Mouse (Mus musculus): ENCODE measurements around the gene Tom1.

Gene Tom1

DNA sequence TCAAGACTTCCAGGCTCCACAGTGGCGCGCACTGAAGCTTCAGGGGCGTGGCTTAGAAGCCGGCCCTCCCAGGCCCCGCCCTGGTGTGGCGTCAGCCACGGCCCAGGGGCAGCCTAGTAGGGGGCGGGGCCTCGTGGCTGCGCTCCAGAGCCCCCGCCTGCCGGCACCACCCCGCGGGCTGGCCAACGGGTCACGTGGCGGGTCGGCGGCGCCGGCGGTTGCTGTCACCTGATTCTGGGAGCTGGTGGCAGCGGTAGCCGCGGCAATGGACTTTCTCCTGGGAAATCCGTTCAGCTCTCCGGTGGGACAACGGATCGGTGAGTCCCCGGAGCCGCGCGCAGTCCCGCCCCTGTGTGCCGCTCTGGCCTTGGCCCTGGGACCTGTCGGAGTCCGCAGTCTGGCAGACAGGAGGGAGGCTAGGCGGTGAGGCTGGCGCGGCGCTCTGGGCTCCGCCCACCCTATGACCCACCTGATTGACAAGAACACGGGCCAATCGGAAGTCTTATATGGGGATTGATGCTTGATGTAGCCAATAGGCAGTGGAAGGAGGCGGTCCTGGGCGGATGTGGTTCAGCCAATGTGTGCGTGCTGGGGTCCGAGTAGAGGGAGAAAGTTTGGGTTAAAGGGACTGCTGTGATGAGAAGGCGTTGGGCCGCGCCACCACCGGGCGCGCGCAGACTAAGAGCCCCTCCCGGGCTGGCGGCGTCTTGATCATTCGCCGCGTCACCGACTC is at the start of gene Tom1:
Tom1 (plus strand) TSS at position 195 of the 733 bp plus-strand sequence.
- DNase-seq (ENCODE audit: low spot score): peak; percentile 100

- DNase-seq (ENCODE audit: low spot score): no peak
Observed at GRCm38 (mm10) chr8:74987436-74987835, 46.1 kb upstream of the Tom1 start.

DNA sequence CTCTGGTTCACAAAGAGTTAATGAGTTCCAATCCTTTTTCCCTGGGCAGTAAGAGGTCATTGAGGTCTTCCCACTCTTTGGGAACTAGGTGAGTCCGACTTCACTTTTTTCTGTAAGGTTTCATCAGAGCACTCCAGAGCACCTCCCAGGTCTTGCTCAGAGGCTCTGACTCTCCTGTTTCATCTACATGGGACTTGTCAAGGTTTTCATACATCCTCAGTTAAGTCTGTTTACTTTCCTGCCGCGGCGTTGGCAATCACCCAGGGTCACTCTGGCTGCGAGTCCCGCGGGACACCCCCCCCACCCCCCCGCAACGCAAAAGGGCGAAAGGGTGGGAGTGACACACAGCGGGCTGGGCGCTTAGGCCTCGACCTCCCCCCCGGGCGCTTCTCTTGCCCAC is 43.5 kb upstream of the Tom1 start:
- DNase-seq (ENCODE audit: low spot score): no peak

- DNase-seq (ENCODE audit: low spot score): no peak
Observed at GRCm38 (mm10) chr8:74993081-74993474, 40.4 kb upstream of the Tom1 start, which contains the start of gene Hmgxb4. TSS of gene Hmgxb4 (plus strand) at chr8:74993356.

DNA sequence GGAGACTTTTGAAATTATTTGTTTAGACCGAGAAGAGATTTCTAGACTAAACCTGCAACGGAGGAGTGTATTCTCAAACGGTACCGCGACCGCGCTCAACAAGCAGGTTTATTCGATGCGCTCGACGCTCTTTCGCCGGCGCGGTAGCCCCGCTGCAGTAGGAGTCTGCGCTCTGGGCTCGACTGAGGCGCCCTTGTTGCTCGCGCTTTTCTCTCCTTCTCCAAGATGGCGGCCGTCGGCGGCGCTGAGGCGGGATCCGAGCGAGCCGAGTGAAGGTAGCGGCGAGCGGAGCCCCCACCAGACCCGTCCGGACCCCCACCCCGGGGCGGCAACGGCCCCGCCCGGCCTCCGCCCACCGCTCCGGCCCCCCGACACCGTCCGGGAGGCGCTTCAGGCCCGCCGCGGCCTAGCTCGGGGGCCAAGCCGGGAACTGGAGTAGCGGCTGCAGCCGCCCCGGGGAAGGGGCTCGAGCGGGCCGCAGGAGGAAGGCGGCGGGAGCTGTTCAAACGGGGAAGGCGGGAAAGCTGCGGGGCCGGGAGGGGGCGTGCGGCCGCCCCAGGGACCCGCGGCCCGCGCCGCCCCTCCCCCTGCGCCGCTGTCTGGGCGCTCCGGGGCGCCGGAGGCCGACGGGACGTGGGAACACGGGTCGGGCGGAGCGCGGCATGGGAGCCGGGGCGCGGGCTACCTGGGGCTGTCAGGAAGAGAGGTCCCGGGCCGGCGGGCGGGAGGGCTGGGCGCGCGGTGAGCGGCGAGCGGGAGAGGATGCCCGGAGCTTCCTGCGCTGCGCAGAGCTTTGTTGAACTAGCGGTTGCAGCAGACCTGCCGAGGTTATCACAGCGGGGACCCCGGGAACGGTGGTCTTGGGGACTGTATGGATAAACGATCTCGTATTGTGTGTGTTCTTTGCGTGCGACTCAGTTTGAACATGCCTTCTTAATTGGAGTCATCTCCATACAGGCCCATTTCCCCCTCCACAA is 39.7 kb upstream of the Tom1 start:
- DNase-seq (ENCODE audit: low spot score): peak; percentile 94

DNA sequence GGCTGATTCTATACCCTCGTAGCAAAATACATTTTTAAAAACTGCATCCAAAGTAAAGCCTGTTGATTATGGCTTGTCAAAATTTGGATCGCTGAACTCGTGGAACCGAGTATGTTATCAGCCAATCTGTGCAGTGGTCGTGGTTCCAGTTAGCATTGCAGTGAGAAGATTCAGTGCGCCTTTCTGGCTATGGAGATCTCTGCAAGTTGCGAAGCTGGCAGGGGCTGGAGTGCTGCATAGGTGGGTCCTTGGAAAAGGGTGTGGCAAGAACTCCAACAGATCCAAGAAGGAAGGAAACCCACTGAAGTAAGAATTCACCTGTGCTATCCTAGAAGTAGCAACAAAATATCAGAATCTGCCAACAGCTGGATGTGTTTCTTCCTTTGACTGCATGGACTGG is 39.0 kb upstream of the Tom1 start:
- peak; percentile 39 for DNase-seq (ENCODE audit: low spot score)

- DNase-seq (ENCODE audit: low spot score): no peak
Observed at GRCm38 (mm10) chr8:75000431-75000830, 33.1 kb upstream of the Tom1 start.

DNA sequence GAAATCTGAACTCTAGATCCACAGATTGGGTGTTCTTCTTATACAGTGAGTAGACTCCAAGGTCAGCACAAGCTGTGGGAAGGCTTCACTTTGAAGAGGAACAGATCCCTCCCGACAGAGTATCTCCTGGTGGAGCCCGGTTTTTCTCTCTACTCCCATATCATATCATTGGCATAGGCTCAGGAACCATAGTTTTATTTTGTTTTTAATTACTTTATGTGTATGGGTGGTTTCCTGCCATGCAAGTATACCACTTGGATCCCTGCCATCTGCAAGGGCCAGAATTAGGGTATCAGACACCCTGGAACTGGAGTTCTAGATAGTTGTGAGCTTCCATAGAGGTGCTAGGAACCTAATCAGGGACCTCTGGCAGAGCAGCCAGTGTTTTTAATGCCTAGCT is 24.7 kb upstream of the Tom1 start:
- DNase-seq (ENCODE audit: low spot score): no peak

DNA sequence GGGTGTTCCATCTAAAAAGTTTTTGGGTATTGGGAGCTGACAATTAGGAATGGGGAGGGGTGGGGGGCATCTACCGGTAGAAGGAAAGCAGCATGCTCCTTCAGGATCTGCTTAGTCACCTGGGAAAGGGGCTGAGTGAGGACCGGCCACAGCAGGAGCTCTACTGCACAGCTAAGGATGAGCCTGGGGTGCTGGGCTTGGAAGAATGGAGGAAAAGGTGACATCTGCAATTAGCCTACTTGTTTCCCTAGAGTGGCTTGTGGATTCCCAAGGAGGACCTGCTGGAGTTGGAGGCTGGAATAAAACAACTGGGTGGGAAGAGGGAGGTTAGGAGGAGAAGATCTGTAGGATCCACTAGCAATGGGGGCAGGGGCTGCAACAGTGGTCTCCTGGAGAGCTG is 19.9 kb upstream of the Tom1 start:
- DNase-seq (ENCODE audit: low spot score): no peak

DNA sequence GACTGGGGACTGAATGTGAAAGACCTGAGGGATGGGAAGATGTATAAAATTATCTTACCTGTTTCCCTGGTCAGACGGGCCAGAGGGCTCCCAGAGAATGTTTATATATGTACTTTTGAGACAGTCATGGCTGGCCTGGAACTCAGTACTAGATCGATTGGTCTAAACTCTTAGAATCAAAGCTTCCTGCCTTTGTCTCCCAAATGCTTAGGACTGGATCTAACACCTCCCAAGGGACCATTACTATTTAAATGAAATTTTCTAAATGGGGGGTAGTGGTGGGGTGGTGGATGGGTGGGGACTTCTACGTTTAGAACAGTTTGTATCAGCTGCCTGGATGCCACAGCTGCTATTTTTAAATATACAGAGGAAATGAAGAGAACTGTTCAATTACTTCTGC is 19.5 kb upstream of the Tom1 start:
- DNase-seq (ENCODE audit: low spot score): no peak

DNA sequence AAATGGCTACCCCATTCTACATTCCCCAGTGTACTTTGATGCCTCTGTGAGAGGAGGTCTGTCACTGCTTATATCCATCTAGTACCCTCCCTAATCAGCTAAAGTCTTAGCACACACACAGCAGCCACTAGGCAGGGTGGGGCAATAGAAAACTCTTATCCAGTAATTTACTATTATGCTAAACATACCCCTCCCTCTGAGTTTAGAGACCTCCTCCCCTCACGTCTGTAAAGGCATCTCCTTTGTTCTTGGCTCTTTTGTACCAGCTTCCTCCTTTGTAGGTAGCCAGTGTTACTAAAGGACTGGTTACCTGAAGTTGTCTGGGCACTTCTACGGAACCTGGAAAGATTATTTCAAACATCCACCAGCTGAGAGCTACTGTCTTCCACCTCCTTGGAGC is 17.5 kb upstream of the Tom1 start:
- no peak for DNase-seq (ENCODE audit: low spot score)

DNA sequence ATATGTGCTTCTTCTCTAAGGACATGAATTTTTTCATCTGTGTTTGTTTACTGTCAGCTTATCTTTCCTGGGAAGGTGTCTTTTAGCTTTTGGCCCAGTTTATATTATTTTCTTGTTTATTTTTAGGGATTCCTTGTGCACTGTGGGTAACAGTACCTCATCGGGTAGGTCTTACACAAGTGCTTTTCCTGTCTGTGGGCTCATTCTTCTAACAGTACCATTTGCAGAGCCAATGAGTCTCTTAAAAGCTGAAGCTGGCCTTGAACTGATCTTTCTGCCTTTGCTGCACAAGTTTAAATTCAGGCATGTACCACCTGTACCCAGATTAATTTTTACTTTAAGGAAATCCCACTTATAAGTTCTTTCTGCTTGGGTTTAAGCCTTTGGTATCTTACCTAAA is 17.1 kb upstream of the Tom1 start:
- no peak for DNase-seq (ENCODE audit: low spot score)

- no peak for DNase-seq (ENCODE audit: low spot score)
Observed at GRCm38 (mm10) chr8:75018274-75018972, 15.1 kb upstream of the Tom1 start.

- DNase-seq (ENCODE audit: low spot score): no peak
Observed at GRCm38 (mm10) chr8:75023660-75024316, 9.7 kb upstream of the Tom1 start.

DNA sequence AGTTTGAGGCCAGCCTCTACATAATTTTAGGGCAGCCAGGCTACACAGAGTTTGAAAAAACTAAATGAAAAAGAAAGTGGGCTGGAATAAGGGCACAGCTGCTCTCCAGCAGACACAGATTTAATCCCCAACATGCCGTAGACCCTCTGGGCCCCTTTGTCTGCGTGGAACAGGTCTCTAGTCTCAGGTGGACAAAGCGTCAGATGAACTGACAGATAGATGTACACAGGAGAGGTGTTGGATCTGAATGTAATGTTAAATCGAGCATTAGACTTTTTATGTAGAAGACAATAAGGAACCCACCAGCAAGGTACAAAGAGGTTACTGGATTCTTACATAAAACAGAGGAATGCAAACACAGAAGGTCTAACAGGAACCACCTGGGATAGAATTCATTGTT is 7.7 kb upstream of the Tom1 start:
- DNase-seq (ENCODE audit: low spot score): no peak

- no peak for DNase-seq (ENCODE audit: low spot score)
Observed at GRCm38 (mm10) chr8:75030453-75031024, 3.0 kb upstream of the Tom1 start.

- no peak for DNase-seq (ENCODE audit: low spot score)
Observed at GRCm38 (mm10) chr8:75032961-75033360, 544 bp upstream of the Tom1 start.

DNA sequence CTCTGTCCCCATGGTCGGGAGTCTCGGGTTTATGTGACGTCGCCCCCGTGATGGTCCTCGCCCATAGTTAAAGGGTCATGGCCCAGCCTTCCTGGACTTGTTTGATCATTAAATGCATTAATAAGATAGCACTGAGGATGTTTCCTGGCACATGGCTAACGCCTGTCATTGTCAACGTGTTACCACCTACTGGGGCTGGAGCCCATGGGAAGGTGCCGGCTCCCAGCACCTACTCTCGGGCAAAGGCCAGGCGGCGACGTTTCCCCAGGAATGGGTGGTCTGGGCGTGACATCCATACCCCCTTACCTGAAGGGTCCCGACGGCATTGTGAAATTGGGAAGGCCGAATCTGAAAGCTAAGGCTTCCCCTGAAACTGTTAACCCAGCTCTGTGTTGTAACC is 780 bp downstream of the Tom1 start:
- no peak for DNase-seq (ENCODE audit: low spot score)

DNA sequence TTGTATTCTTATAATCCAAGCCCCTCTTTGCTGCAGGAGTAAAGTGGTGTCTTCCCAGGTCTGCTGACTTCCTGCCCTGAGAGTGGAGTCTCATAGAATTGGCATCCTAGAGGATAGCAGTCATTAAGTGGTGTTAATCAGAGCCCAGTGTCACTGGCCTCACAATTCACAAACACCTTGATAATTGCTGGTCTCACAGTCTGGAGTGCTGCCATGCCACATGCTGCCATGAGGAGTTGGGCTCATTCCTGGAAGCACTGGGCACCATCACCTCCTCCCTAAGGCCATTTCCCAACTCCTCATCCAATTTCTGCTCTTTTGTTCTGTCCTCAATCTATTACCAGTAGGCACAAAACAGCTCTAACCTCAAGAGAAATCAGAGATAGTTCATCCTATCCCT is 2.1 kb downstream of the Tom1 start:
- DNase-seq (ENCODE audit: low spot score): no peak

DNA sequence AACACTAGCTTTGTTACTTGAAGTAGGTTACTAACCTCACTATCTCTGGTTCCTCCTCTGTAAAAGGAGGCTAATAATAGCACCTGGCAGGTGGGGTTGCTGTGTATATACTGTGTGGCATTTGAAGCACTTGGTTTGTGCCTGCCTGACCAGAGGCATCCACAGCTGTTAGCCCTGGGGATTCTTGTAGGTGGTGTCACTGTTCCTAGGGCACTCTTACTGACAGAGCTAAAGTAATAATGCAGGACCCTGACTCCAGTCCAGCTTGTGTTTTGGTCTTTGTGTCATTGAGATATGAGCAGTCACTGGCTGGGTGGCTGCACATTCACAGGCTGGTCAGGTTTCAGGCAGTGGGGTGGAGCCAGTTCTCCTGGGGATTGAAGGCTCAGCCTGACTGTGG is 5.0 kb downstream of the Tom1 start:
- peak; percentile 5 for DNase-seq (ENCODE audit: low spot score)

GRCm38 (mm10) chr8:75039754-75040153 is 6.2 kb downstream of the Tom1 start:
- DNase-seq (ENCODE audit: low spot score): no peak

DNA sequence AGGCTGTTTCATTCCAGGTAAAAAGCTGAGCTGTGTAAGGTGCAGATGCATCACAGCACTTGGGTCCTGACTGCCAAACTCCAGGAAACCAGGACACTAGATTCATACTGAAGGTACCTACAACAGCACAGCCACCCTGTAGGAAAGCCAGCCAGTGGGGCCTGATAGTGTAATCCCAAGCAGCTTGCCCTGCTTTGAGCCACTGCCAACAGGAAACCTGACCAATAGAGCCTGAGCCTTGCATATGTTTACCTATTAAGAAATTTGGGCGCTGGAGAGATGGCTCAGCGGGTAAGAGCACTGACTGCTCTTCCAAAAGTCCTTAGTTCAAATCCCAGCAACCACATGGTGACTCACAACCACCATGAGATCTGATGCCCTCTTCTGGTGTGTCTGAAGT is 8.7 kb downstream of the Tom1 start:
- no peak for DNase-seq (ENCODE audit: low spot score)

Measured in retina, embryonic 14.5 days (tissue).